Mouse (Mus musculus) ovary, postnatal 10 days (tissue): ENCODE results near the gene Srpk1.
"Not testable (repeated sequence)": the region's sequence is repeated elsewhere in the genome, so short reads cannot be mapped to it uniquely, and the experiment has no call there.

ENCODE experiments used
- DNase-seq: peaks from one replicate; pipeline ENCODE4 v3.0.0; 2022; ENCODE audit warnings: low spot score

Srpk1 gene

GRCm38 (mm10) chr17:28554021-28554420, 68.5 kb downstream of the Srpk1 start:
- DNase-seq: not testable (repeated sequence)

- DNase-seq: peak; percentile 29
Measured at GRCm38 (mm10) chr17:28553040-28553793, 69.3 kb downstream of the Srpk1 start.

GRCm38 (mm10) chr17:28549111-28549510, 73.4 kb downstream of the Srpk1 start, which contains the start of gene Clpsl2:
Clpsl2 (plus strand) TSS chr17:28549411.
- DNase-seq: no peak

- no peak for DNase-seq
Measured at GRCm38 (mm10) chr17:28548550-28548949, 74.0 kb downstream of the Srpk1 start.

- no peak for DNase-seq
Measured at GRCm38 (mm10) chr17:28546925-28547324, 75.6 kb downstream of the Srpk1 start.

- no peak for DNase-seq
Measured at GRCm38 (mm10) chr17:28537881-28538280, 84.6 kb downstream of the Srpk1 start.
